Mouse (Mus musculus) heart, adult 2 months (tissue): Measurements from ENCODE around the gene Plekhg4.

Source experiments
- CTCF ChIP-seq: fragments of 200-600 bp; IDR thresholded peaks from 2 replicates; pipeline ENCODE4 v1.8.1; 2022; ENCODE audit warnings: antibody characterized with exemption, mild to moderate bottlenecking, moderate library complexity
- EP300 ChIP-seq: fragments of 200-500 bp; IDR thresholded peaks from 2 replicates; pipeline ENCODE4 v1.6.1; 2011; ENCODE audit warnings: low read depth, low read length, control low read depth; ENCODE audit not compliant: insufficient read depth
- POLR2A ChIP-seq: fragments of 200-500 bp; IDR thresholded peaks from 2 replicates; pipeline ENCODE4 v1.6.1; 2011; ENCODE audit warnings: mild to moderate bottlenecking, low read depth, low read length, control low read depth; ENCODE audit not compliant: insufficient read depth

DNA sequence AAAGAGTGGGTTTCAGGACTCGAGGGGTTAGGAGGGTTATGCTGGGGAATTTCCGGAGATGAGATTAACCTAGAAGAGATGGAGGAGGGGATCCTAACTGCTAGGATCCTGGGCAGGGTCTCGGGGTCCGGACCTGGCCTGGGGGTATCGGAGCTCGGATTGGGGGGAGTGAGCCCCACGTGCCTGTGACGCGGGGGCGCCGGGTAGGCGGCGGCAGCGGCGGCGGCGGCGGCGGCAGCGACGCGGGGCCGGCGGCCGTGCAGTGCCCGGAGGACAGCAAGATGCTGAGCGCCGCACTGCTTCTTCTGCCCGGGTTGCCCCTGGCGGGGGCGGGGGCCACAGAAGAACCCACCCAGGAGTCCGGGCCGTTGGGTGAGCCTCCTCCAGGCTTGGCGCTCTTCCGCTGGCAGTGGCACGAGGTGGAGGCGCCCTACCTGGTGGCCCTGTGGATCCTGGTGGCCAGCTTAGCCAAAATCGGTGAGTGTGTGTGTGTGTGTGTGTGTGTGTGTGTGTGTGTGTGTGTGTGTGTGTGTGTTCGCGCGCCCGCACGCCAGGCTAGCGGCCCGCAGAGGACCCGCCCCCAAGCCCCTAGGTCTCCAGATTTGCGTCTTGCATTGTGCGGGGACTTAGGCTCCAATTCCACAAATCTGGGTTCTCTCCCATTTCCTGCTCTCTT, 23.8 kb upstream of the Plekhg4 start:
- TF ChIP-seq POLR2A (no peak), CTCF (no peak), EP300 (no peak)
